In genomic region chr3:29106016-29106723, GRCm38 (mm10) we compare ENCODE assay signal across 27 mouse cellular contexts. TPM values are rescaled to one million over a fixed set of nuclear protein-coding genes. Genes with fewer than 3 reads are reported as not detected.
"Had no signal": no experiment of that assay in that cellular context is flagged by ENCODE, and none has a peak within 500 bp of the region (broad histone marks: within the 10 kb centered on the region; RNA-seq: fewer than 3 reads in every experiment).

No protein-coding gene starts in this region.

- H3K4me2 ChIP-seq: heart, embryonic 12.5 days; hindbrain, embryonic 13.5 days; hindbrain, embryonic 15.5 days; intestine, embryonic 15.5 days; limb, embryonic 13.5 days; limb, embryonic 15.5 days; liver, embryonic 12.5 days had no signal

- DNase-seq: gastrocnemius, postnatal 14 days; gastrocnemius, postnatal 36 days; heart, adult 18-20 months; heart, postnatal 10 days; heart, postnatal 4 days; kidney, adult 18-20 months; kidney, adult 8-10 months; kidney, postnatal 10 days; kidney, postnatal 25 days; kidney, postnatal 4 days; left cerebral cortex, postnatal 4 days had no signal

- H3K4me3 ChIP-seq: heart, embryonic 10.5 days; heart, embryonic 12.5 days; hindbrain, embryonic 13.5 days; hindbrain, embryonic 15.5 days; intestine, embryonic 15.5 days; layer of hippocampus, adult 2 months; left cerebral cortex, adult 2 months; limb, embryonic 13.5 days; limb, embryonic 15.5 days; liver, embryonic 12.5 days had no signal

- H3K27me3 ChIP-seq: heart, embryonic 12.5 days; hindbrain, embryonic 13.5 days; hindbrain, embryonic 15.5 days; intestine, embryonic 15.5 days; limb, embryonic 13.5 days; limb, embryonic 15.5 days; liver, embryonic 12.5 days had no signal

- H3K9ac ChIP-seq: heart, embryonic 12.5 days; hindbrain, embryonic 13.5 days; hindbrain, embryonic 15.5 days; intestine, embryonic 15.5 days; limb, embryonic 13.5 days; limb, embryonic 15.5 days; liver, embryonic 12.5 days; liver, embryonic 14.5 days had no signal

- H3K9me3 ChIP-seq: heart, embryonic 10.5 days; heart, embryonic 12.5 days; hindbrain, embryonic 13.5 days; hindbrain, embryonic 15.5 days; intestine, embryonic 15.5 days; limb, embryonic 13.5 days; limb, embryonic 15.5 days; liver, embryonic 12.5 days had no signal

- H3K27ac ChIP-seq: heart, embryonic 10.5 days; hindbrain, embryonic 13.5 days; hindbrain, embryonic 15.5 days; intestine, embryonic 15.5 days; layer of hippocampus, adult 2 months; left cerebral cortex, adult 2 months; limb, embryonic 13.5 days; limb, embryonic 15.5 days; liver, embryonic 12.5 days; liver, embryonic 14.5 days had no signal

- H3K4me1 ChIP-seq: heart, embryonic 10.5 days; heart, embryonic 12.5 days; hindbrain, embryonic 13.5 days; hindbrain, embryonic 15.5 days; intestine, embryonic 15.5 days; limb, embryonic 13.5 days; limb, embryonic 15.5 days; liver, embryonic 12.5 days had no signal

- ATAC-seq: inflammation-experienced regulatory T-cells, adult 6 months; intestine, embryonic 15.5 days; intestine, postnatal 0 days; liver, embryonic 12.5 days had no signal

- H3K36me3 ChIP-seq: heart, embryonic 10.5 days; heart, embryonic 12.5 days; hindbrain, embryonic 13.5 days; hindbrain, embryonic 15.5 days; intestine, embryonic 15.5 days; limb, embryonic 13.5 days; limb, embryonic 15.5 days; liver, embryonic 12.5 days had no signal

RNA-seq across cellular contexts. Expression of gene Egfem1, which starts 24.3 kb away (rescaled TPM):
- total RNA-seq: gastrocnemius, adult 18-20 months; gastrocnemius, adult 8-10 months; gastrocnemius, postnatal 36 days; heart, adult 18-20 months; heart, postnatal 25 days had no signal
- polyA plus RNA-seq: inflammation-experienced regulatory T-cells, adult 6 months had no signal
